Mouse (Mus musculus): Measurements from ENCODE around the gene Glod5. TPM values are rescaled to one million over a fixed set of nuclear protein-coding genes. Genes with fewer than 3 reads are reported as not detected.
"Not testable (repeated sequence)": the region's sequence is repeated elsewhere in the genome, so short reads cannot be mapped to it uniquely, and the experiment has no call there.

Glod5 gene
- polyA plus RNA-seq, 1 experiment: 1.3 TPM

GRCm38 (mm10) chrX:8013569-8014314 lies 4.5 kb downstream of the Glod5 start:
- H3K27me3 ChIP-seq (ENCODE audit: control insufficient read depth, insufficient read depth, low read length): no peaks in the 10 kb centered on the region
- WGBS: 31% methylated on average over 7 of the region's 8 CpGs
- H3K4me1 ChIP-seq (ENCODE audit: control insufficient read depth, insufficient read depth, low read length): no peaks in the 10 kb centered on the region
- no peak overlapping the region for H3K4me3 ChIP-seq (replicated peaks; ENCODE audit: insufficient read depth, low read depth, low read length)
- no peak for TF ChIP-seq CTCF (IDR thresholded peaks at IDR 0.05; ENCODE audit: borderline replicate concordance, insufficient read depth, low read depth, low read length)
- TF ChIP-seq POLR2A (IDR thresholded peaks at IDR 0.05; ENCODE audit: borderline replicate concordance, insufficient read depth, low read length): no peak
- H3K27ac ChIP-seq (ENCODE audit: insufficient read depth, low read length): no peak overlapping the region
- DNase-seq: no peak

GRCm38 (mm10) chrX:8013157-8013556 lies 5.1 kb downstream of the Glod5 start:
- H3K27me3 ChIP-seq (ENCODE audit: control insufficient read depth, insufficient read depth, low read length): no peaks in the 10 kb centered on the region
- DNase-seq: no peak
- no peak overlapping the region for H3K4me3 ChIP-seq (replicated peaks; ENCODE audit: insufficient read depth, low read depth, low read length)
- TF ChIP-seq POLR2A (IDR thresholded peaks at IDR 0.05; ENCODE audit: borderline replicate concordance, insufficient read depth, low read length): no peak
- TF ChIP-seq CTCF (IDR thresholded peaks at IDR 0.05; ENCODE audit: borderline replicate concordance, insufficient read depth, low read depth, low read length): no peak
- H3K27ac ChIP-seq (ENCODE audit: insufficient read depth, low read length): no peak overlapping the region
- 28% methylated on average over 2 of the region's 2 CpGs for WGBS
- H3K4me1 ChIP-seq (ENCODE audit: control insufficient read depth, insufficient read depth, low read length): no peaks in the 10 kb centered on the region

- not testable (repeated sequence) for H3K4me1 ChIP-seq (ENCODE audit: control insufficient read depth, insufficient read depth, low read length); DNase-seq; H3K27me3 ChIP-seq (ENCODE audit: control insufficient read depth, insufficient read depth, low read length); H3K27ac ChIP-seq (ENCODE audit: insufficient read depth, low read length); H3K4me3 ChIP-seq (replicated peaks; ENCODE audit: insufficient read depth, low read depth, low read length)
- WGBS: 88% methylated on average over 4 of the region's 4 CpGs
Observed at GRCm38 (mm10) chrX:8009356-8009755, 8.9 kb downstream of the Glod5 start.

- Histone ChIP-seq H3K27me3 (ENCODE audit: control insufficient read depth, insufficient read depth, low read length) (no peaks in the 10 kb centered on the region), H3K4me1 (ENCODE audit: control insufficient read depth, insufficient read depth, low read length) (no peaks in the 10 kb centered on the region), H3K27ac (ENCODE audit: insufficient read depth, low read length) (no peak overlapping the region), H3K4me3 (replicated peaks; ENCODE audit: insufficient read depth, low read depth, low read length) (no peak overlapping the region)
- TF ChIP-seq POLR2A (IDR thresholded peaks at IDR 0.05; ENCODE audit: borderline replicate concordance, insufficient read depth, low read length) (no peak), CTCF (IDR thresholded peaks at IDR 0.05; ENCODE audit: borderline replicate concordance, insufficient read depth, low read depth, low read length) (no peak)
- 36% methylated on average over 5 of the region's 5 CpGs for WGBS
- DNase-seq: no peak
Observed at GRCm38 (mm10) chrX:8008543-8008942, 9.7 kb downstream of the Glod5 start.

GRCm38 (mm10) chrX:8002971-8003370 lies 15.3 kb downstream of the Glod5 start:
- no peak overlapping the region for H3K27ac ChIP-seq (ENCODE audit: insufficient read depth, low read length)
- DNase-seq: no peak
- TF ChIP-seq CTCF (IDR thresholded peaks at IDR 0.05; ENCODE audit: borderline replicate concordance, insufficient read depth, low read depth, low read length): no peak
- TF ChIP-seq POLR2A (IDR thresholded peaks at IDR 0.05; ENCODE audit: borderline replicate concordance, insufficient read depth, low read length): no peak
- no peaks in the 10 kb centered on the region for H3K27me3 ChIP-seq (ENCODE audit: control insufficient read depth, insufficient read depth, low read length)
- 72% methylated on average over 4 of the region's 4 CpGs for WGBS
- H3K4me1 ChIP-seq (ENCODE audit: control insufficient read depth, insufficient read depth, low read length): no peaks in the 10 kb centered on the region
- no peak overlapping the region for H3K4me3 ChIP-seq (replicated peaks; ENCODE audit: insufficient read depth, low read depth, low read length)

GRCm38 (mm10) chrX:8002001-8002400 lies 16.3 kb downstream of the Glod5 start:
- TF ChIP-seq POLR2A (IDR thresholded peaks at IDR 0.05; ENCODE audit: borderline replicate concordance, insufficient read depth, low read length): no peak
- no peak for TF ChIP-seq CTCF (IDR thresholded peaks at IDR 0.05; ENCODE audit: borderline replicate concordance, insufficient read depth, low read depth, low read length)
- no peaks in the 10 kb centered on the region for H3K27me3 ChIP-seq (ENCODE audit: control insufficient read depth, insufficient read depth, low read length)
- no peak overlapping the region for H3K27ac ChIP-seq (ENCODE audit: insufficient read depth, low read length)
- H3K4me1 ChIP-seq (ENCODE audit: control insufficient read depth, insufficient read depth, low read length): no peaks in the 10 kb centered on the region
- no peak for DNase-seq
- WGBS: 32% methylated on average over 5 of the region's 5 CpGs
- no peak overlapping the region for H3K4me3 ChIP-seq (replicated peaks; ENCODE audit: insufficient read depth, low read depth, low read length)

GRCm38 (mm10) chrX:8000546-8001192 lies 17.6 kb downstream of the Glod5 start:
- TF ChIP-seq CTCF (IDR thresholded peaks at IDR 0.05; ENCODE audit: borderline replicate concordance, insufficient read depth, low read depth, low read length) (no peak), POLR2A (IDR thresholded peaks at IDR 0.05; ENCODE audit: borderline replicate concordance, insufficient read depth, low read length) (no peak)
- 76% methylated on average over 3 of the region's 3 CpGs for WGBS
- H3K27ac ChIP-seq (ENCODE audit: insufficient read depth, low read length): no peak overlapping the region
- H3K4me3 ChIP-seq (replicated peaks; ENCODE audit: insufficient read depth, low read depth, low read length): no peak overlapping the region
- H3K27me3 ChIP-seq (ENCODE audit: control insufficient read depth, insufficient read depth, low read length): no peaks in the 10 kb centered on the region
- no peaks in the 10 kb centered on the region for H3K4me1 ChIP-seq (ENCODE audit: control insufficient read depth, insufficient read depth, low read length)
- DNase-seq: no peak

GRCm38 (mm10) chrX:7993068-7993735 lies 25.1 kb downstream of the Glod5 start:
- H3K4me3 ChIP-seq (replicated peaks; ENCODE audit: insufficient read depth, low read depth, low read length): no peak overlapping the region
- no peaks in the 10 kb centered on the region for H3K27me3 ChIP-seq (ENCODE audit: control insufficient read depth, insufficient read depth, low read length)
- WGBS: 64% methylated on average over 10 of the region's 10 CpGs
- no peak for DNase-seq
- H3K27ac ChIP-seq (ENCODE audit: insufficient read depth, low read length): no peak overlapping the region
- no peaks in the 10 kb centered on the region for H3K4me1 ChIP-seq (ENCODE audit: control insufficient read depth, insufficient read depth, low read length)
- TF ChIP-seq POLR2A (IDR thresholded peaks at IDR 0.05; ENCODE audit: borderline replicate concordance, insufficient read depth, low read length): no peak
- no peak for TF ChIP-seq CTCF (IDR thresholded peaks at IDR 0.05; ENCODE audit: borderline replicate concordance, insufficient read depth, low read depth, low read length)

Data from cerebellum, adult 2 months (tissue).